Mouse (Mus musculus) ES-E14 (cell line): ENCODE results near the gene Mrpl54. TPM values are rescaled to one million over a fixed set of nuclear protein-coding genes. Genes with fewer than 3 reads are reported as not detected.

ENCODE experiments used
- DNase-seq: peaks from one replicate; pipeline ENCODE4 v3.0.0-alpha.2; 2013; ENCODE audit warnings: low read depth, low spot score
- H3K27ac ChIP-seq: 2 replicates; pipeline ENCODE4 v1.5.1; 2012; ENCODE audit warnings: low read depth, mild to moderate bottlenecking, low read length, moderate library complexity, mixed read lengths; ENCODE audit not compliant: poor library complexity, insufficient read depth, severe bottlenecking
- H3K36me3 ChIP-seq: 2 replicates; pipeline ENCODE4 v1.6.1; 2012; ENCODE audit warnings: mild to moderate bottlenecking, low read length, moderate library complexity, mixed read lengths; ENCODE audit not compliant: control insufficient read depth, poor library complexity, insufficient read depth, severe bottlenecking
- H3K4me1 ChIP-seq, 2 experiments: fragments of 150-350 bp in 1 of 2; sonication (generic) in 1 of 2; 2 replicates each; pipeline ENCODE4 v1.6.1; 2012; ENCODE audit warnings: low read length in 2 of 2, mild to moderate bottlenecking in 1 of 2, mixed read lengths in 1 of 2; ENCODE audit not compliant: control insufficient read depth in 2 of 2, insufficient read depth in 2 of 2, poor library complexity in 1 of 2
- H3K4me3 ChIP-seq, 2 experiments: fragments of 150-350 bp in 1 of 2; sonication (generic) in 1 of 2; 2 replicates each; pipeline ENCODE4 v1.5.1; 2012; ENCODE audit warnings: low read length in 2 of 2, low read depth in 1 of 2, mild to moderate bottlenecking in 1 of 2, mixed read lengths in 1 of 2; ENCODE audit not compliant: insufficient read depth in 1 of 2, poor library complexity in 1 of 2, severe bottlenecking in 1 of 2
- H3K9ac ChIP-seq: 2 replicates; pipeline ENCODE4 v1.6.1; 2012; ENCODE audit warnings: low read depth, mild to moderate bottlenecking, low read length, mixed read lengths; ENCODE audit not compliant: poor library complexity, insufficient read depth, severe bottlenecking
- H3K9me3 ChIP-seq: fragments of 150-350 bp; sonication (generic); 2 replicates; pipeline ENCODE4 v1.6.1; 2012; ENCODE audit warnings: low read depth, mild to moderate bottlenecking, low read length; ENCODE audit not compliant: control insufficient read depth, insufficient read depth
- CHD2 ChIP-seq: IDR thresholded peaks from 2 replicates; pipeline ENCODE4 v1.6.1; 2014; ENCODE audit warnings: mild to moderate bottlenecking, low read depth, low read length, inconsistent platforms
- HCFC1 ChIP-seq: IDR thresholded peaks from 2 replicates; pipeline ENCODE4 v1.6.1; 2012; ENCODE audit warnings: low read length, inconsistent platforms, borderline replicate concordance; ENCODE audit not compliant: insufficient read depth
- MAFK ChIP-seq: IDR thresholded peaks from 2 replicates; pipeline ENCODE4 v1.6.1; 2014; ENCODE audit warnings: mild to moderate bottlenecking, low read depth, low read length, inconsistent platforms; ENCODE audit not compliant: insufficient read depth
- ZC3H11A ChIP-seq: IDR thresholded peaks from 2 replicates; pipeline ENCODE4 v1.6.1; 2012; ENCODE audit warnings: low read depth, mild to moderate bottlenecking, inconsistent platforms, low read length, borderline replicate concordance
- ZNF384 ChIP-seq: IDR thresholded peaks from 2 replicates; pipeline ENCODE4 v1.6.1; 2012; ENCODE audit warnings: low read depth, low read length, inconsistent platforms
- in situ Hi-C, 2 experiments: fragments of 600-800 bp; cut with MboI; formaldehyde crosslinking; loops; one replicate each; pipeline ENCODE4 v1.15.1; 2025; ENCODE audit warnings: low sequenced_read_pairs in 2 of 2, inconsistent platforms in 1 of 2; ENCODE audit not compliant: unreplicated experiment in 2 of 2
- total RNA-seq: library from RNA; depleted of rRNA; stranded (reverse); fragments of 300-350 nt; gene quantifications from 2 replicates; pipeline ENCODE4 v1.2.3, GENCODE M21; 2012

Mrpl54 gene
- total RNA-seq, 1 experiment: 138 TPM

GRCm38 (mm10) chr10:81249442-81249841 is 17.3 kb downstream of the Mrpl54 start:
- Histone ChIP-seq H3K9ac (no peak overlapping the region), H3K4me3 (no peak overlapping the region), H3K4me1 (peaks cover 2 to 24% of the 10 kb centered on the region in 2 experiments; a peak in 2 of 4 replicates), H3K9me3 (no peaks in the 10 kb centered on the region), H3K27ac (no peak overlapping the region), H3K36me3 (no peaks in the 10 kb centered on the region)
- in situ Hi-C loops: no loop called here
- TF ChIP-seq MAFK (no peak), ZC3H11A (no peak), HCFC1 (no peak), ZNF384 (no peak), CHD2 (no peak)
- DNase-seq: no peak

DNA sequence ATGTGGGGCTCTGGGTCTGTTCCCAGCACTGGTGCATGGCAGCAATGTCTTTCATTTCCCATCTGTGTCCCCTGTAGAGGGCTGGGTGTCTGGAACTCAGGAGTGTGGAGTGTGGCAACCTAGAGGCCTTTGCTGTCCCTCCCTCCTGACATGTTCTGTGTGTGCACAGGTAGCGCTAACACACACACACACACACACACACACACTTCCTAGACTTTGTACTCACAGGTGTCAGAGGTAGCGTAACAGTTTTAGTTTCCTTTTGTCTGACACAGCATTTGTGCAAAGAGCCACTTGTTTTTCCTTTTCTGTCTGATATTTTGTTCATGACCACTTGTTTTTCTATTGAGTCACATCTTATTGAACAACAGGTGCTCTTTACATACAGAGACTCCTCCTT is 18.9 kb downstream of the Mrpl54 start:
- Histone ChIP-seq H3K4me1 (peaks cover 2 to 23% of the 10 kb centered on the region in 2 experiments; a peak in 2 of 4 replicates), H3K27ac (no peak overlapping the region), H3K9ac (no peak overlapping the region), H3K9me3 (no peaks in the 10 kb centered on the region), H3K4me3 (no peak overlapping the region), H3K36me3 (no peaks in the 10 kb centered on the region)
- no peak for DNase-seq
- no peak for TF ChIP-seq MAFK
- TF ChIP-seq ZNF384: no peak
- TF ChIP-seq CHD2: no peak
- no peak for TF ChIP-seq HCFC1
- in situ Hi-C loops: no loop called here

- Histone ChIP-seq H3K4me3 (no peak overlapping the region), H3K9me3 (no peaks in the 10 kb centered on the region), H3K27ac (no peak overlapping the region), H3K4me1 (peaks cover 2 to 18% of the 10 kb centered on the region in 2 experiments; a peak in 2 of 4 replicates), H3K9ac (no peak overlapping the region), H3K36me3 (no peaks in the 10 kb centered on the region)
- in situ Hi-C loops: no loop called here
- no peak for DNase-seq
- no peak for TF ChIP-seq ZNF384
- TF ChIP-seq HCFC1: no peak
- TF ChIP-seq CHD2: no peak
- TF ChIP-seq MAFK: no peak
- TF ChIP-seq ZC3H11A: no peak
Observed at GRCm38 (mm10) chr10:81245166-81245565, 21.6 kb downstream of the Mrpl54 start.

DNA sequence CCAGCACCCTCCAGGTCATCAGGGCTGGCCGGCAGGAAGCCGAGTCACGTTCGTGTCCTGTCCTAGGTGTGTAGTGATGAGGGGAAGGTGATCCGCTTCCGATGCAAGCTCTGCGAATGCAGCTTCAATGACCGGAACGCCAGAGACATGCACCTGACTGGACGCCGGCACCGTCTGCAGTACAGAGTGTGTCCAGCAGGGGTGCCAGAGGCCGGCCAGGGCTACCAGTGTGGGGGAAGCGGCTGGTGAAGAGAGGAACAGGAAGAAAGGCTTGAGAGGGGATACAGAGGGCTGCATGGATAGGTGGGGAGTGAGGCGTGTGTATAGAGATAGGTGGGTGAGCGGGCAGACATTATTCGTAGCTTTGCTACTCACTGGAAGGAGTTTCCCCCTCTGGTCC is 22.1 kb downstream of the Mrpl54 start:
- DNase-seq: no peak
- Histone ChIP-seq H3K4me1 (peaks cover 2 to 15% of the 10 kb centered on the region in 2 experiments; a peak in 2 of 4 replicates), H3K9ac (no peak overlapping the region), H3K27ac (no peak overlapping the region), H3K36me3 (no peaks in the 10 kb centered on the region), H3K9me3 (no peaks in the 10 kb centered on the region), H3K4me3 (no peak overlapping the region)
- no peak for TF ChIP-seq MAFK
- no peak for TF ChIP-seq ZNF384
- TF ChIP-seq CHD2: no peak
- no peak for TF ChIP-seq HCFC1
- no peak for TF ChIP-seq ZC3H11A
- in situ Hi-C loops: no loop called here

GRCm38 (mm10) chr10:81244146-81244545 is 22.6 kb downstream of the Mrpl54 start:
- Histone ChIP-seq H3K9me3 (no peaks in the 10 kb centered on the region), H3K4me1 (peaks cover 2 to 12% of the 10 kb centered on the region in 2 experiments; a peak in 2 of 4 replicates), H3K36me3 (no peaks in the 10 kb centered on the region), H3K27ac (no peak overlapping the region), H3K9ac (no peak overlapping the region), H3K4me3 (no peak overlapping the region)
- in situ Hi-C loops: no loop called here
- TF ChIP-seq ZC3H11A (no peak), MAFK (no peak), CHD2 (no peak), ZNF384 (no peak)
- DNase-seq: no peak
